Mouse (Mus musculus) limb, embryonic 12.5 days (tissue): ENCODE measurements at regions not wholly inside any gene's neighbourhood (a gene's known extent, or its start where the extent isn't known, plus 50 kb on each side); places are given as distances from the start of the nearest gene placed in this dataset.

Source experiments
- ATAC-seq: fragments of 200-750 bp; cut with Nextera tagmentation; 2 replicates; pipeline ENCODE4 v1.8.0; 2017; ENCODE audit warnings: low read depth, moderate TSS enrichment; ENCODE audit not compliant: insufficient number of reproducible peaks, insufficient read depth, low FRiP score, low TSS enrichment
- H3K27ac ChIP-seq: fragments of 300-500 bp; sonication (generic); 2 replicates; pipeline ENCODE4 v1.5.1; 2016; ENCODE audit warnings: mild to moderate bottlenecking, moderate library complexity
- H3K27me3 ChIP-seq: fragments of 300-500 bp; sonication (generic); 2 replicates; pipeline ENCODE4 v1.6.1; 2016; ENCODE audit warnings: mild to moderate bottlenecking, moderate library complexity
- H3K36me3 ChIP-seq: fragments of 300-500 bp; sonication (generic); 2 replicates; pipeline ENCODE4 v1.6.1; 2016; ENCODE audit warnings: mild to moderate bottlenecking, moderate library complexity
- H3K4me1 ChIP-seq: fragments of 300-500 bp; sonication (generic); replicated peaks from 2 replicates; pipeline ENCODE4 v1.6.1; 2016
- H3K4me2 ChIP-seq: fragments of 300-500 bp; sonication (generic); 2 replicates; pipeline ENCODE4 v1.6.1; 2016; ENCODE audit warnings: mild to moderate bottlenecking, moderate library complexity
- H3K4me3 ChIP-seq: fragments of 300-500 bp; sonication (generic); replicated peaks from 2 replicates; pipeline ENCODE4 v1.5.1; 2016; ENCODE audit warnings: mild to moderate bottlenecking
- H3K9ac ChIP-seq: fragments of 300-500 bp; sonication (generic); replicated peaks from 2 replicates; pipeline ENCODE4 v1.6.1; 2016; ENCODE audit warnings: mild to moderate bottlenecking, moderate library complexity
- H3K9me3 ChIP-seq: fragments of 300-500 bp; sonication (generic); 2 replicates; pipeline ENCODE4 v1.6.1; 2016; ENCODE audit warnings: mild to moderate bottlenecking, moderate library complexity
- WGBS: fragments of 180-500 bp; shearing (Covaris S2); methylation state at CpG from one replicate; pipeline ENCODE4 v1.1.7; 2016; 5-methylcytosine and 5-hydroxymethylcytosine counted together

DNA sequence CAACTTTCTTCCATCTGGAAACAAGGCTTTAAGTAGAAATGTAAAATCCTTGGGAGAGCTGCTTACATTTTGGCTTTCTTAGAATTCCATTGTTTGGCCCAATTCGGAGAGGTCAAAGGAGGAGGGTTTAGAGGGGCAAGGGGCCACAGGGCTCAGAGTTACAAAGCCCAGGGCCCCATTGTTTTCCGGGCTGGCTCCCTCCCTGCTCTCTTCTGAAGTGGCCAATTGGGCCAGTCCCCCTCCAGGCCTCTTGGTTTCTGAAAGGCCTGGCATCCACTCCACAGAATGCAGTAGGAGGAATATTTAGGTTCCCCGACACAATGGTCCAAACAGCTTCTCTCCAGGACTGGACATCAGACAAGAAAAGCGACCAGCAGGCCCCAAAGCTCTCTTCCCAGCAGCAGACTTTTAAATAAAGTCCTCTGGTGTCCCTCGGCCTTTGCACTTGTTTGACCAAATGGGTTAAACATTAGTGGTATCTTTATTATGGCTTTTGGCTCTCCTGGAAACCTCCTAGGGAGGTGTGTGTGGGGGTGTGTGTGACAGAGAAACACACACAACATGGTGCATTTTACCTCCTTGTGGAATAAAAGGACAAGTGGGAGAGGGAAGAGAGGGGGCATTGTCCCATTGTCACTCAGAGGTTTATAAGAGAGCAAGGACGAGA lies 456.6 kb downstream of the Wdr11 start:
- Histone ChIP-seq H3K36me3 (no peaks in the 10 kb centered on the region), H3K27me3 (no peaks in the 10 kb centered on the region), H3K27ac (no peak overlapping the region), H3K9ac (no peak overlapping the region), H3K9me3 (no peaks in the 10 kb centered on the region), H3K4me2 (no peak overlapping the region), H3K4me1 (peaks cover 23% of the 10 kb centered on the region), H3K4me3 (no peak overlapping the region)
- WGBS = 62% methylated on average over 6 of the region's 6 CpGs
- ATAC-seq = no peak

- Histone ChIP-seq H3K4me3 (no peak overlapping the region), H3K9me3 (no peaks in the 10 kb centered on the region), H3K27me3 (no peaks in the 10 kb centered on the region), H3K36me3 (no peaks in the 10 kb centered on the region), H3K4me1 (peaks cover 11% of the 10 kb centered on the region), H3K9ac (no peak overlapping the region), H3K4me2 (no peak overlapping the region), H3K27ac (no peak overlapping the region)
- no peak for ATAC-seq
- 85% methylated on average over 2 of the region's 2 CpGs for WGBS
These were observed 457.8 kb downstream of the Wdr11 start for GRCm38 (mm10) chr7:130049461-130049860.

DNA sequence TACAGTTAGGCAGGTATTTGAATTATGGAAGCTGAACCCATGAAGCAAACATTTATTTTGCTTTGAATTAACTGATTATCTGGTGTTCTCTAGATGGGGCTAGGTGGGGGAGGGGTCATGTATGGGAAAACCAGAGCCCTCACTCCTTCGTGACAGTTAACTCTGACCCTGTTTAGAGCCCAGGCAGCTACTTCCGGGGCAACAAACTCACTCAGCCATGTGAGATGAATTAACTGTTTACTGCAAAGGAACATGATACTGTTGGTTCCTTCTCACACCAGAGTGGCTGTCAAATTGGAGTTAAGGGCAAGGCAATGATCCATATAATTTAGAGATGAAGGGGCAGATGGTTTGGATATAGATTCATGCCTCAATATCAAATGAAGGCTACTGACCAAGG lies 458.5 kb downstream of the Wdr11 start:
- H3K9ac ChIP-seq = no peak overlapping the region
- H3K4me3 ChIP-seq = no peak overlapping the region
- H3K4me1 ChIP-seq = peaks cover 6% of the 10 kb centered on the region
- WGBS = 7% methylated on average over 2 of the region's 2 CpGs
- no peak for ATAC-seq
- no peak overlapping the region for H3K27ac ChIP-seq
- no peak overlapping the region for H3K4me2 ChIP-seq
- no peaks in the 10 kb centered on the region for H3K27me3 ChIP-seq
- H3K9me3 ChIP-seq = no peaks in the 10 kb centered on the region
- H3K36me3 ChIP-seq = no peaks in the 10 kb centered on the region

- Histone ChIP-seq H3K9me3 (no peaks in the 10 kb centered on the region), H3K4me2 (no peak overlapping the region), H3K4me3 (no peak overlapping the region), H3K27ac (no peak overlapping the region), H3K4me1 (peaks cover 6% of the 10 kb centered on the region), H3K36me3 (no peaks in the 10 kb centered on the region), H3K9ac (no peak overlapping the region), H3K27me3 (no peaks in the 10 kb centered on the region)
- 93% methylated on average over 5 of the region's 5 CpGs for WGBS
- no peak for ATAC-seq
These were observed 460.7 kb downstream of the Wdr11 start for GRCm38 (mm10) chr7:130052376-130052775.

- ATAC-seq = no peak
- Histone ChIP-seq H3K9me3 (no peaks in the 10 kb centered on the region), H3K9ac (no peak overlapping the region), H3K27me3 (no peaks in the 10 kb centered on the region), H3K36me3 (no peaks in the 10 kb centered on the region), H3K27ac (no peak overlapping the region), H3K4me1 (peaks cover 22% of the 10 kb centered on the region), H3K4me3 (no peak overlapping the region), H3K4me2 (no peak overlapping the region)
- WGBS = 88% methylated on average over 6 of the region's 6 CpGs
These were observed 462.5 kb downstream of the Ate1 start for GRCm38 (mm10) chr7:130057708-130058107.

DNA sequence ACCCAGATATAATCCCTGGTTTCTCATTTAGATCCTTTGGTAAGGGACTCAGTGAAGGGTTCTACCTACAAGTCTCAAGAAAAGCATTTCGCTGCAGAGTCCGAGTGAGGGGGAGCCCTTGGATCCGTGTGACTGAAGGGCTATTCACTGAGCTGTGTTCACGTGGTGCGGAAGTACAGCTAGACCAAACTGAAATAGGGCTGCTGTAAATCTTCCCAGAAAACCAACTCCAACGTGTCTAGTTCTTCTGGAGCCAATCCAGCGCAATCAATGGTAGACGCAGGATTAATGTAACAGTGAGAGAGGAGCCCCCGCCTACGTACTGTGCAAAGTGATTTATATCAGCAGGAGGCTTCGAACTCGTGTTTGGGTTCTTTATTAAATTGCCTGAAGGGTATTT lies 461.9 kb downstream of the Ate1 start:
- no peaks in the 10 kb centered on the region for H3K36me3 ChIP-seq
- no peak for ATAC-seq
- H3K9ac ChIP-seq = no peak overlapping the region
- peaks cover 22% of the 10 kb centered on the region for H3K4me1 ChIP-seq
- no peak overlapping the region for H3K27ac ChIP-seq
- H3K9me3 ChIP-seq = no peaks in the 10 kb centered on the region
- 77% methylated on average over 12 of the region's 12 CpGs for WGBS
- H3K4me3 ChIP-seq = no peak overlapping the region
- H3K27me3 ChIP-seq = no peaks in the 10 kb centered on the region
- H3K4me2 ChIP-seq = no peak overlapping the region

DNA sequence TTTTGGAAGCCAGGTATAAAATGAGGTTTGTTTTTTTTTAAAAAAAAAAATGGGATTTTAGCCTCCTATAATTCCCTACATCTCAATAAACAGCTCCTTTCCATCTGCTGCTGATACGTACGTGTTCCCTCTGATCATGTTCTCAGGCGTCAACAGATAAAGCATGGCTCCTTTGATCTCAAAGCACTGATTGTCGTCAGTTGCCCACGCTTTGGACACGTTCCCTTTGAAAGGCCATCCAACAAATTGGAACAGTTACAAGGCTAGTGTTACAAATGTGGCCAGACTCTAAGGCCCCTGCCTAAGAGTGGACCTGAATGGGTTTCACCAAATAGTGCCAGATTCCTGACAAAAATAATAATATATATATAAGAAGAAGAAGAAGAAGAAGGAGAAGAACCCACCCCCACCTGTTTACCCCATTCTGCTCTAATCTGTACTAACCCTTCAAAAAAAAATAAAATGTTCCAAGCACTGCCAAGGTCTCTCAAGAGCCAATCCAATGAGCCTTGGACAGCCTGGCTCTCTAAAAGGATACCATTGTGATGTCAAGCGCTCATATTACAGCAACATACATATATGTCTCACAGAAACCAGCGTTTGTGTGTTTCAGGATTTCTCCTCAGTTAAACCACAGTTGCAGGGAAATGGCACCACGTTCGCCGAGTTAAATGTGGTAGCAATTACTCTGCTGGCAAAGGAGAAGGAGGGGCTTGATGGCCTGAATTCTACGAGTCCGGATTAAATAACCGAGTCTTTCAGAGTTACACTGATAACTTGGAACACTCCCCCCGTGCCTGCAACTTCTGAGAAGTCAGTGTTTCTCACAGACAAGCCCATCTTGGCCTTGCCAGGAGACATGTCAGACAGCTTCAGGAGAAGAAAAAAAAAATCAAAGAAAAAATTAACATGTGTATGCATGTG lies 460.2 kb downstream of the Ate1 start:
- H3K36me3 ChIP-seq = no peaks in the 10 kb centered on the region
- peak overlapping the region; percentile 66 for H3K27ac ChIP-seq
- peaks cover 35% of the 10 kb centered on the region for H3K4me1 ChIP-seq
- peak overlapping the region; percentile 16; the same call in 1 of the 2 replicates for H3K4me2 ChIP-seq
- H3K4me3 ChIP-seq = no peak overlapping the region
- WGBS = 34% methylated on average over 15 of the region's 15 CpGs
- H3K9ac ChIP-seq = no peak overlapping the region
- no peaks in the 10 kb centered on the region for H3K9me3 ChIP-seq
- no peaks in the 10 kb centered on the region for H3K27me3 ChIP-seq
- no peak for ATAC-seq

- H3K4me3 ChIP-seq = no peak overlapping the region
- H3K9me3 ChIP-seq = no peaks in the 10 kb centered on the region
- H3K9ac ChIP-seq = no peak overlapping the region
- H3K27me3 ChIP-seq = 0 out of 2 replicates have a peak, but pooled peaks cover 5% of the 10 kb centered on the region
- H3K27ac ChIP-seq = 0 out of 2 replicates have a peak overlapping the region, but pooled peaks have one; percentile 13
- H3K4me2 ChIP-seq = no peak overlapping the region
- H3K4me1 ChIP-seq = peaks cover 40% of the 10 kb centered on the region
- ATAC-seq = peak; percentile 69
- no peaks in the 10 kb centered on the region for H3K36me3 ChIP-seq
- WGBS = 4% methylated on average over 7 of the region's 7 CpGs
These were observed 455.7 kb downstream of the Ate1 start for GRCm38 (mm10) chr7:130064500-130064899.

- WGBS = 58% methylated on average over 3 of the region's 3 CpGs
- Histone ChIP-seq H3K27ac (no peak overlapping the region), H3K9ac (no peak overlapping the region), H3K27me3 (0 out of 2 replicates have a peak, but pooled peaks cover 5% of the 10 kb centered on the region), H3K36me3 (no peaks in the 10 kb centered on the region), H3K4me3 (no peak overlapping the region), H3K4me2 (no peak overlapping the region), H3K9me3 (no peaks in the 10 kb centered on the region), H3K4me1 (peaks cover 28% of the 10 kb centered on the region)
- ATAC-seq = no peak
These were observed 451.9 kb downstream of the Ate1 start for GRCm38 (mm10) chr7:130068316-130068715.

GRCm38 (mm10) chr7:130073388-130073787 lies 446.8 kb downstream of the Ate1 start:
- no peak for ATAC-seq
- Histone ChIP-seq H3K4me3 (peak overlapping the region; percentile 25; the same call in 1 of the 2 replicates), H3K27ac (peak overlapping the region; percentile 92)

More at GRCm38 (mm10) chr7:130073388-130073787, 446.8 kb downstream of the Ate1 start:
- Histone ChIP-seq H3K9me3 (no peaks in the 10 kb centered on the region), H3K4me1 (peaks cover 18% of the 10 kb centered on the region), H3K27me3 (no peaks in the 10 kb centered on the region; the same call in 1 of the 2 replicates), H3K36me3 (no peaks in the 10 kb centered on the region), H3K4me2 (peak overlapping the region; percentile 56), H3K9ac (no peak overlapping the region)
- 48% methylated on average over 11 of the region's 11 CpGs for WGBS
